Mouse (Mus musculus) left cerebral cortex, postnatal 14 days (tissue): ENCODE data around the gene Tut4. TPM values are rescaled to one million over a fixed set of nuclear protein-coding genes. Genes with fewer than 3 reads are reported as not detected.

ENCODE experiments used
- DNase-seq, 2 experiments: peaks; one replicate each; pipeline ENCODE4 v3.0.0; 2021 to 2022; ENCODE audit warnings: low spot score in 2 of 2, mixed read lengths in 1 of 2
- intact Hi-C: fragments of 180-260 bp; cut with DNase I; formaldehyde crosslinking; loops from one replicate; pipeline ENCODE4 v1.15.1; 2025
- long read RNA-seq, 2 experiments: library from polyadenylated mRNA; stranded (forward); transcript quantifications; one replicate each; pipeline ENCODE4 v2.0.0; 2021
- total RNA-seq, 2 experiments: library from RNA; stranded (reverse); gene quantifications; 2 replicates each; pipeline ENCODE4 v1.2.3; 2021

Gene Tut4
- total RNA-seq, result 10 to 100 TPM; 33.3 to 41.0 TPM
- long read RNA-seq, experiment 1, partial matches to known transcripts, result 1 of 1 reads
- long read RNA-seq, experiment 1, other reads (novel, unspliced or antisense), result 0 of 1 reads
- long read RNA-seq, experiment 2, partial matches to known transcripts, result 3 of 3 reads
- long read RNA-seq, experiment 2, other reads (novel, unspliced or antisense), result 0 of 3 reads

GRCm38 (mm10) chr4:108459231-108460155 is at the start of gene Tut4:
Tut4 (plus strand) TSS chr4:108459426.
- DNase-seq, result peak; percentile 88
- intact Hi-C loops, result loop anchor here (5.0 kb wide), 2 partner anchors 52 to 122 kb away; partner anchors contain the start of gene Gpx7

DNA sequence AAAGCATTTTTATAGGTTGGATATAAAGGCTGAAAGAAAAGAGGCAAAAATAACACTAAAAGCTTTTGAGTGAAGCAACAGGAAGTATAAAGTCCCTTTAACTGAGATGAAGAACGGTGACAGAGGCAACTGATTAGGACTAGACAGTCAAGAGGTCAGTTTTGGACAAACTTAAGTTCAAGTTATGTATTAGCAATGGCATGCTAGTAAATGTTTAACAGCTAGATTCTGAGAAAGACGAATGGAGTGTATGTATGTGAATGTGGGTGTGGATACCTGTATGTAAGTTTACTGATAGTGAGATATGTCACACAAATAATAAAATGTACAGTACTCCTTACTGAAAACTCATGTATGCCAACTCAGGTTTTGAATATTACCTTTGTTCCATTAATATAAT is 34.6 kb upstream of the Tut4 start:
- intact Hi-C loops, result no loop called here
- no peak for DNase-seq

DNA sequence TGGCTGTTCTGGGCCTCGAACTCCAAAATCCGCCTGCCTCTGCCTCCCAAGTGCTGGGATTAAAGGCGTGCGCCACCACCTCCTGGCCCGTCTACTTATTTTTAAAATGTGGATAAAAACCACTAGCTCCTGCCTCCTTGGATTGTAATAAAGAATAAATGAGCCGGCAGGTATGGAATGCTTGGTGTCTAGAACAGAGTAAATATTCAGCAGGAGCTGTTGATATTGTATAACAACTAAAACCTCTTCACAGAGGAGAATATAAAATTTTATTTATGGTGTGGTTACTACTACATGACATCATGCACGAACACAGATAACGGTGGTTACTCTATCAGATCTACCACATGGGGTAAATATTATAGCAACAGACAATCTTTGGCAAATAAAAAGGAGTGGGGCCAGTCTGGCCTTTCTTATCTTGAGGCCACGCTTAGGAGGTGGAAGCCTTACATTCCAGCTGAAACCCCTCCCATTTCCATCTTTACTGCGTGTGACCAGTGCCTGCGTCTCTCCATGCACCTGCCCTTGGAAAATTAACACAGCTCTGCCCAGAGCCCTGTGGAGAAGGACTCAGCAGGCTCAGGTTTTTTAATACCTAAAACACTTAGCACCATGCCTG is 31.4 kb upstream of the Tut4 start:
- intact Hi-C loops, result no loop called here

GRCm38 (mm10) chr4:108428341-108428721 is 30.9 kb upstream of the Tut4 start:
- intact Hi-C loops, result no loop called here
- no peak for DNase-seq

More for the DNA sequence above, 31.4 kb upstream of the Tut4 start:
- no peak for DNase-seq

- DNase-seq, result no peak
- intact Hi-C loops, result no loop called here
Measured at GRCm38 (mm10) chr4:108430656-108431560, 28.3 kb upstream of the Tut4 start.

- intact Hi-C loops, result no loop called here
- no peak for DNase-seq
Measured at GRCm38 (mm10) chr4:108431561-108431936, 27.7 kb upstream of the Tut4 start.

- DNase-seq, result no peak
- intact Hi-C loops, result no loop called here
Measured at GRCm38 (mm10) chr4:108433341-108433740, 25.9 kb upstream of the Tut4 start.

DNA sequence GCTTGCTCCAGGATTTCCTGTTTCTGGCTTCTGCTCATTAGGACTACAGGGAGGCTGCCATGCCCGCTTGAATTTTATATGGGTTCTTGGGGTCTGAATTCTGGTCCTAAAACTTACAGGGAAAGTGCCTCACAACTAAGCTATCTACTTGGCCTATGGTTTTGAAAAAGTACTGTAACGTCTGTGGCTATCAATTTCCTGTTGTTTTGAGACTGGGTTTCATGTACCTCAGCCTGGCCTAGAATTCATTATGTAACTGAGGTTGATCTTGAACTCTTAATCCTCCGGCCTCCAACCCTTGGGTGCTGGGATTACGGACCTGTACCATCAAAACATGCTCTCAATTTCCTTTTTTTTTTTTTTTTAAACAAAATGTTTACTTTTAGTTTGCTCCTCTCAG is 25.0 kb upstream of the Tut4 start:
- DNase-seq, result no peak
- intact Hi-C loops, result no loop called here

GRCm38 (mm10) chr4:108434781-108435180 is 24.4 kb upstream of the Tut4 start:
- DNase-seq, result no peak
- intact Hi-C loops, result no loop called here

DNA sequence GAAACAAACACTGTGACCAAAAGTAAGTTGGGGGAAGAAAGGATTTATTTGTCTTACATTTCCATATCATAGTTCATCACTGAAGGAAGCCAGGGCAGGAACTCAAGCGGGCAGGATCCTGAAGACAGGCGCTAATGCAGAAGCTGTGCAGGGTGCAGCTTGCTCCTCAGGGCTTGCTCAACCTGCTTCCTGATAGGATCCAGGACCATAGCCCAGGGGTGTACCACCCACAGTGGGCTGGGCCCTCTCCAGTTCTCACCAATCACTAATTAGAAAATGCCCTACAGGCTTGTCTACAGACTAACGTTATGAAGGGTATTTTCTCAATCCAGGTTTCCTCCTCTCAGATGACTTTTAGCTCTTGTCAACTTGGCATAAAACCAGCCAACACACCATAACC is 23.6 kb upstream of the Tut4 start:
- intact Hi-C loops, result no loop called here
- DNase-seq, result no peak

GRCm38 (mm10) chr4:108436225-108436624 is 23.0 kb upstream of the Tut4 start:
- DNase-seq, result no peak
- intact Hi-C loops, result no loop called here

DNA sequence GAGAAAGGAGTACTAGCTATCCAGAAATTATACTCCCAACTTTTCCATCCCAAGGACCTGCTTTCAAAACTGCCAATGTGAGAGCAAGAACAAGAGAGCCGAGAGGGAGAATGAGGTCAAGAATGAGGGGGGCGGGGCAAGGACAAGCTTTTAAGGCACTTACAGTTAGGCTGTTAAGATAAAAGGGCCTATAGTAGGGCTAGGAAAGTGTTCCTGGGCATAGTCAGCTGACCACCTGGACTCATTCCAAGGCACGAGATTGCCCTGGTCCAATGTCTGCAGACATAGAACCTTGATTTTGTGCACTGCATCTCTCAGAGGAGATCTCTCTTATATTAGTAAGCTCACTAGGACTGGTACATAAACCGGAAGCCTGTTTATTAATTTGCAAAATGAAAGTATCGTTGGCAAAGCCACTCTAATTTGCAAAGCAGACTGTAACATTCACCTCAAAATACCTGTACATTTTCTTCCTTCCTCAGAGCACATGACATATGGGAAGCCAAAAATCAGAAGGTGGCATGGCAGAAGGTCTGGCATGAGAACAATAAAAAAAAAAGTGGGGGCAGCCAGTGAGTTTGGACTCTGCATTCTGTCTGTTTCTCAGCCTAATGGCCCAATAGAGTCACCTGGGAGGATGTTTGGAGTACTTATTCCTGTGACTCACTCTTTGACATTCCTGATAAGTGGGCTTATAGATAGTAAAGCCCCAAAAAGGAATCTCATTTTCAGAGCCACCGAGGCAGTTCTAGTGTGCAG is 21.0 kb upstream of the Tut4 start:
- intact Hi-C loops, result no loop called here
- no peak for DNase-seq

- no peak for DNase-seq
- intact Hi-C loops, result no loop called here
Measured at GRCm38 (mm10) chr4:108448091-108448490, 11.1 kb upstream of the Tut4 start.

- intact Hi-C loops, result loop anchor here (5.0 kb wide), 1 partner anchor 49 kb away; the partner anchor contains the start of gene Gpx7
- DNase-seq, result no peak
Measured at GRCm38 (mm10) chr4:108456028-108456427, 3.2 kb upstream of the Tut4 start.

DNA sequence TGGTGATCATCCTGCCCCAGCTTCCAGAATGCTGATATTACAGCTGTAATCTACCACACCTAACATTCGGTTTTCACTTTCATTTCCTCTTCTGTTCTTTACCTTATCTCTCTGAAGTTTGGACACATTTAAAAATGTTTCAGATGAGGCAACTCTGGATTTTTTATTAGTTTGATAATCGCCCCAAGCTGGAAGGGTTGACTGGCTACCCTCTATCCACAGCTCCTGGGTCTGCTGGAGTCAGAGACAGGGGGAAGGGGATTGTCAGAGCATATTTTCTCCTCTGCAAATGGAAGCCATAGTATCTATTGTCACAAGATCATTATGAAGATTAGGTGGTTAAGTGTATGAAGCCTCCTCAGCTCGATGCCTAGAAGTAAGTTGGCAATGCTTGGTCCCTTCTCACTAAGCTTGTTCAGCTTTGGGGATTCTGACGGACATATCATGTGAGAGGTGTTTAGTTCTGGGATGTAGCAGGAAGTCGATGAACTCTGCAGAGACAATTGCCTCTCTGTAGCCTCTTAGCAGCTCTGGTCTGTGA is 955 bp upstream of the Tut4 start:
- intact Hi-C loops, result loop anchor here (5.0 kb wide), 1 partner anchor 51 kb away; the partner anchor contains the start of gene Gpx7
- no peak for DNase-seq

DNA sequence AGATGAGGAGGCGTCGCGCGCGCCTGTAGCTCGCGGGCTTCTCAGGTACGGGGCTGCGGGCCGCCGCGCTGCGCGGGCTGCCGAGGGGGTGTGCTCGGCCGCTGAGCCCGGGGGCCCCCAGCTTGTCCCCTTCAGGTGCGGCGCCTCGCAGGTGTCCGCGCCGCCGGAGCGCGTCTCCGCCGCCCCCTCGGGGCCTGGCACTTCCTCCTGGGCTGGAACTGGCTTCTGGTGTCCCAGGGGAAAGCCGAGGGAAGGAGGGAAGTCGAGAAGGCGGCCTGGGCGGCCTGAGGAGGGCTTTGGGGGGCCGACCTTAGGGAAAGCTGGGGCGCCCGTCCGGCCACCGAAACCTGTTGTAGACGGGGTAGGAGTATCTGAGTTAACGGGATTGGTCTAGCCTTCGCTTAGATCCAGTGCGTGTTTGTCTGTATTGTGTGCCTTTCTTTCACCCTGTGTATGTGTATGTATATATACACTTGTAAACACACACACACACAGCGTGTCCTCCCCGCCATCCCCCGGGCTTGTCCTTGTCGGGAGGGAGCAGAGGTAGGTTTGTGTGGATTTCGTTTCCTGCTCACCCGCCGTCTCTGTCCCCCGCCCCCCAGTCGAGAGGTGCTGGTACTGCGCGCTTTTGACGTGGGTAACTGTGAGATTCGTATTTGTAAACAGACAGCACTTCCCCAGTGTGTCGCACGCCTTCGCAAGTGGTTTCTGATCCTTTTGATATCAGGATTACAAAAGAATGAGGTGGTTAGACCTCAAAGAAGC is 1.1 kb downstream of the Tut4 start:
- peak; percentile 47 to 54 for DNase-seq
- intact Hi-C loops, result loop anchor here (5.0 kb wide), 1 partner anchor 123 kb away; no protein-coding TSS in a partner anchor

GRCm38 (mm10) chr4:108461262-108461903 is 2.2 kb downstream of the Tut4 start:
- no peak for DNase-seq
- intact Hi-C loops, result loop anchor here (5.0 kb wide), 1 partner anchor 124 kb away; no protein-coding TSS in a partner anchor
